Mouse (Mus musculus) stomach, embryonic 16.5 days (tissue): ENCODE data around the gene Slc30a3. TPM values are rescaled to one million over a fixed set of nuclear protein-coding genes. Genes with fewer than 3 reads are reported as not detected.

ENCODE experiments used
- ATAC-seq: fragments of 200-750 bp; cut with Nextera tagmentation; 2 replicates; pipeline ENCODE4 v1.8.0; 2017; ENCODE audit warnings: moderate number of reproducible peaks, moderate TSS enrichment; ENCODE audit not compliant: insufficient read depth, low FRiP score
- H3K27ac ChIP-seq: fragments of 300-500 bp; sonication (generic); 2 replicates; pipeline ENCODE4 v1.5.1; 2014; ENCODE audit warnings: low read length
- H3K27me3 ChIP-seq: fragments of 300-500 bp; sonication (generic); 2 replicates; pipeline ENCODE4 v1.6.1; 2014; ENCODE audit warnings: low read length, control low read depth, mixed read lengths; ENCODE audit not compliant: control insufficient read depth, insufficient read depth
- H3K36me3 ChIP-seq: fragments of 300-500 bp; sonication (generic); 2 replicates; pipeline ENCODE4 v1.6.1; 2014; ENCODE audit warnings: low read length; ENCODE audit not compliant: control insufficient read depth, insufficient read depth
- H3K4me1 ChIP-seq: fragments of 300-500 bp; sonication (generic); 2 replicates; pipeline ENCODE4 v1.6.1; 2014; ENCODE audit warnings: low read length, control low read depth, mixed read lengths; ENCODE audit not compliant: control insufficient read depth, insufficient read depth
- H3K4me2 ChIP-seq: fragments of 300-500 bp; sonication (generic); 2 replicates; pipeline ENCODE4 v1.6.1; 2014; ENCODE audit warnings: low read depth, low read length, mixed read lengths
- H3K4me3 ChIP-seq: fragments of 300-500 bp; sonication (generic); replicated peaks from 2 replicates; pipeline ENCODE4 v1.5.1; 2014; ENCODE audit warnings: mild to moderate bottlenecking, low read length
- H3K9ac ChIP-seq: fragments of 300-500 bp; sonication (generic); 2 replicates; pipeline ENCODE4 v1.6.1; 2014; ENCODE audit warnings: low read length
- H3K9me3 ChIP-seq: fragments of 300-500 bp; sonication (generic); replicated peaks from 2 replicates; pipeline ENCODE4 v1.6.1; 2016; ENCODE audit warnings: low read length, control low read depth; ENCODE audit not compliant: control insufficient read depth
- WGBS: fragments of 180-500 bp; shearing (Covaris S2); extraction: QIAGEN DNeasy Blood & Tissue Kit; methylation state at CpG from one replicate; pipeline ENCODE4 v1.1.7; 2014; 5-methylcytosine and 5-hydroxymethylcytosine counted together
- polyA plus RNA-seq: library from polyadenylated mRNA; unstranded; fragments of >200 nt; fragmentation: Nextera tagmentation; extraction: Ambion mirVana; gene quantifications from 2 replicates; pipeline ENCODE4 v1.2.1, GENCODE M21; 2015

Gene Slc30a3
- polyA plus RNA-seq, 1 experiment from 2014 or later: 0.30 TPM

DNA sequence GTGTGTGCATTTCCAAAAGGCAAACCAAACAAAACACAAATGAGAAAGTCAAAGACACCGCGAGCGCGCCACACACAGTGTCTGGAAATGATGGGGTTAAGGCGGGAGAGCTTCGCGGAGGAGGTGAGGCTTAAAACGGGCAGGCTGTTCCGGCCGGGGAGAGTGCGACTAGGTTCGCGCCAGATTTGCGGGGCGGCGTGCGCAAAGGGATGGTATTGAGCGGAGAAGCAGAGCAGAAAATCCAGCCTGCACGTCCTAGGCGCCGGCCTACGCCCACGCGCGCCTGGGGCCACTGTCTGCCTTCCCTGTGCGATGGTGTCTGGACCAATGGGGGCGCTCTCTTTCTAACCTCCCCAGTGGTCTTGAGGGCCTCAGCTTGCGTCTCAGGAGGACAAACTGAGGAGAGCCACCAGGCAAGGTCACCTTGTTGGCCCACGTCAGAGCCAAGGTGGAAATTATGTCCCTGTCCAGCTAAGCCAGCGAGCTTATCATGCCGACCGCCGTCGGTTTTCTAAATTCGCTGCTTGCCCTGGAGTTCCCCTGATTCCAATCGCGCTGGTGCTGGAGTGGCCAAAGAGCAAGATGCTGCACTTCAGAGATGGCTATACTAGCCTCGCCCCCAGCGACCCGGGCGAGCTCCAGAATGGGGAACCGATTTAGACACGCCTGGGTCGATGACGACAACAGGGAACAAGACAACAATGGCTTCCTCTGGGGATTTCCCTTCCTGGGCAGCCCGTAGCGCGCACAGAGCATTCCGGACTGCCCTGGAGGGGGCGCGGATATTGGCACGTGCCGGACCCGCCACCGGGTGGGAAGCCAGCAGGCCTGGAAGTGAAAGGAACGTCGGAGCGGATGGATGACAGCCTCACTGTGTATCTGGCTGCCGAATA is 13.0 kb downstream of the Slc30a3 start:
- ATAC-seq: peak; percentile 44; the same call in 1 of the 2 replicates
- H3K27me3 ChIP-seq: peaks cover 71% of the 10 kb centered on the region
- H3K27ac ChIP-seq: no peak overlapping the region
- no peaks in the 10 kb centered on the region for H3K36me3 ChIP-seq
- peak overlapping the region; percentile 53 for H3K4me2 ChIP-seq
- WGBS: under 1% methylated on average over 59 of the region's 59 CpGs
- no peaks in the 10 kb centered on the region for H3K9me3 ChIP-seq
- H3K4me1 ChIP-seq: peaks cover 26% of the 10 kb centered on the region
- H3K9ac ChIP-seq: peak overlapping the region; percentile 19; the same call in 1 of the 2 replicates
- H3K4me3 ChIP-seq: peak overlapping the region; percentile 39

DNA sequence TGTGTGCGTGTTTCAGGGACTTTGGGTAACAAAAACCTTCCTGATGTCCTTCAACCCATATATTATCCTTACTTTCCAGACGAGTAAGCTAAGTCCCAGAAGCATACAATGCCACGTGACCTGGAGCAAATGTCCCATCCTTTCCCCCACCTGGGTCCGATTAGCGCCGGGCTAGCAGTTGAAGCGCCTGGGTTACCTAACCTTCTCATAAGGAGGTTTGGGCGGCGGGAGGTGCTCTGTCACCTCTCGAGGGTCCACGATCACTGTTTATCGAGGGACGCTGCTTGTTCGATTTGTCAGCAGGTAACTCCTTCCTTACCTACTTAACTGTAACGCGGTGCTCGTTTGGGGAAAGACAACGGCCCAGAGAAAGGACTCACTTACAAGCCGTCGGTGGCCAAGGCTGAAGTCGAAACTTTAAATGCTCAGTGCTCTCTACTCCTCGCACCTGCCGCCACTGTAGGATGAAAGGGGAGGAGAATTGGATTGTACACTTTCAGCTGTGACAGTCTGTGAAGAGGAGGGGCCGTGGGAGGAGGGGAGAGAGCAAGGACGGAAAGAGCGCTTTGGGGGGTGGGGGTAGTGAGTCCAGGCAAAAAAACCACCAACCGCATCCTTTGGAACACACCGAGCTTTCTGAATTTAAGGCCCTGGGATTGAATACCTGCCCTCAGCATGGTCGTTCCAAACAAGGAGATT is 13.8 kb downstream of the Slc30a3 start:
- peaks cover 79% of the 10 kb centered on the region for H3K27me3 ChIP-seq
- H3K27ac ChIP-seq: no peak overlapping the region
- H3K4me3 ChIP-seq: peak overlapping the region; percentile 39
- 1% methylated on average over 29 of the region's 29 CpGs for WGBS
- no peak for ATAC-seq
- no peaks in the 10 kb centered on the region for H3K36me3 ChIP-seq
- no peaks in the 10 kb centered on the region for H3K9me3 ChIP-seq
- H3K9ac ChIP-seq: no peak overlapping the region; the same call in 1 of the 2 replicates
- H3K4me2 ChIP-seq: peak overlapping the region; percentile 53
- peaks cover 26% of the 10 kb centered on the region for H3K4me1 ChIP-seq

DNA sequence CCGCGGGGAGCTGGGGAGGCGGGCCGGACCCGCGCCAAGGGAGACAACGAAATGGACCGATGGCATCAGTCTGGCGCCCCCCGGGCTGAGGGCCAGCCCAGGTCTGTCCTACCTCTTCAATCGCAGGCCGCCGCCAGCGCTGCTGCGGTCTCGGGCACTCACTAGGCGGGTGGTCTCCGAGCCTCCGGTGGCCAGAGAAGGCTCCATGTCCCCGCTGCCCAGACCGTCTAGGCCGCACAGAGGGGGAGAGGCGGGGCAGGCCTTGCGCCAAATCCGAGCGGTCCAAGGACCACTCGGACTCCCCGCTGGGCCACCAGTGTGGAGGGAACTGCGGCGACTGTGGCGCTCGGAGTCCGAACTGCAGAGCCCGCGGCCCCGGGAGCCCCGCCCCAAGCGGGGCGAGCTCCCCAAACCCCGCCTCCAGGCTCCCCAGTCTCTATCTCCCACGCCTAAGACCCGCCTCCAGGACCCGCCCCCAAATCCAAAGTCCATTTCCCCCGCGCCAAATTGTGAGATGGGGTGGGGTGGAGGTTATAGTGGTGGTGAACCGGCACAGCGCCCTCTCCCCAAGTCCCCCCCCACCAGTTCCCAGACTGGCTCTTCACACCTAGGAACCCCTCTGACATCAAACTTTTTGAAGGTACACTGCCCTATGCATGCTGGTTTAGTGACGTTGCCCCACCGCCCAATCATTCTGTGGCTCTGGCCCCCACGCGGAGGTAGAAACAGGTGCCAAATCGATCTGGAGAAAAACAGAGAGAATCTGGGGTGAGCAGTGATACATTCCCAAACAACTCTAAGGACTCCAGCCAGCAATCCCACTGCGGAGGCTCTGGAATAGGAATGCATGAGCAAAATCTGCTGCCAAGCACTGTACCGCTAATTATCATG is 14.6 kb downstream of the Slc30a3 start:
- 1% methylated on average over 54 of the region's 54 CpGs for WGBS
- peak overlapping the region; percentile 20 for H3K9ac ChIP-seq
- H3K4me2 ChIP-seq: peak overlapping the region; percentile 76
- H3K27me3 ChIP-seq: peaks cover 81% of the 10 kb centered on the region
- peak overlapping the region; percentile 51 for H3K4me3 ChIP-seq
- peaks cover 26% of the 10 kb centered on the region for H3K4me1 ChIP-seq
- H3K9me3 ChIP-seq: no peaks in the 10 kb centered on the region
- no peak overlapping the region for H3K27ac ChIP-seq
- no peaks in the 10 kb centered on the region for H3K36me3 ChIP-seq
- ATAC-seq: peak; percentile 74

DNA sequence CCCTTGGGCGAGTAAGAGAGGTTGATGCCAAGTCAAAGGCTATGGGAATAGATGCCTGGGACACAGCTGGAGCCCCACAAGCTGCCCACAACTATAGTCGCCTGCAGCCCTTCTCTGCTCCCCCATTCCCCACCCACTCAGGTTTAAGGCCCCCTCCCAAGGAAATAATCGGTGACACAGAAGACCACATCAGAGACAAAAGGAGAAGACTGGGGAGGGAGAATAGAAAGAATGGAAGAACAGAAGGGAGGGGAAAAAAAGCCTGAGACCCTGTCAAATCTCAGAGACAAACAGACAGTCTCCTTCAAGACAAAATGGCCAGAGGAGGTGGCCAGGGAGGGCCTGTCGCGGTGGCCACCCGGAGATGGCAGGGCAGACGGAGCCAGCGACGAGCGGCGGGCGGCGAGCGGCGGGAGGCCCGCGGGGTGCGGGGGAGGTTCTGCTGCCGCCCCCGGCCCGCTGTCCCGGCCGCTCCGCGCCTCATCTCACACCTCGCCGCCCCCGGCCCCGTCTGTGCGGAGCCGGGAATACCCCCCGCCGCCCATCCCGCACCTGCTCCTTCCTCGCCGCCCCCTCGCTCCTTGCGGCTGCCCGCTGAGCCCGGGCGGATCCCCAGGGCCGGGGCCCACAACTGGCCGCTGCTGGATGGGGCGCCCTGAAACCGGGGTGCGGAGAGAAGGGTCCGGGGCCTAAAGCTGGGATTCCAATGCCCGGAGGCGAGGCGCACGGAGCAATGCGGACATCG is 15.6 kb downstream of the Slc30a3 start:
- no peak overlapping the region for H3K27ac ChIP-seq
- H3K9me3 ChIP-seq: no peaks in the 10 kb centered on the region
- peaks cover 84% of the 10 kb centered on the region for H3K27me3 ChIP-seq
- H3K36me3 ChIP-seq: no peaks in the 10 kb centered on the region
- peak overlapping the region; percentile 20; the same call in 1 of the 2 replicates for H3K9ac ChIP-seq
- ATAC-seq: no peak
- 2% methylated on average over 46 of the region's 53 CpGs for WGBS
- peaks cover 26% of the 10 kb centered on the region for H3K4me1 ChIP-seq
- H3K4me2 ChIP-seq: peak overlapping the region; percentile 76
- H3K4me3 ChIP-seq: peak overlapping the region; percentile 51

DNA sequence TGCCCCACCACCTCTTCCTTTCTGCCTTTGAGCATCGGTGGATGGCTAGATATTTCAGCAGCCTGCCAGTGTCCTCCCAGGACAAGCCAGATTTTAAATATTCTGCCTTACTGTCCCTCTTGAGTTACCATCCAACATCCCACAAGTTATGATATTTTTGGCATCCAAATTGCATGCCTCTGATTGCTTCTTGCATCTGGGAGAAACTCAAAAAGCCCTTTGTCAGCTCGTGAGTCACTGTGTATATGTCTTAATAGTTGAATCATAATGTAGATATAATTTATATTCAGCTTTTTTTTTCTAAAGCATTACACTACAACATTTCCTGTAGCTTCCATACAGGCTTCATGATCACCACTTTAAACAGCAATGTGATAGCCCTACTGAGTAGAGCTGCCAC is 20.9 kb downstream of the Slc30a3 start:
- Histone ChIP-seq H3K9me3 (no peaks in the 10 kb centered on the region), H3K9ac (no peak overlapping the region), H3K4me2 (no peak overlapping the region), H3K27me3 (peaks cover 36% of the 10 kb centered on the region), H3K4me1 (peaks cover 4% of the 10 kb centered on the region; the same call in 1 of the 2 replicates), H3K36me3 (no peaks in the 10 kb centered on the region), H3K4me3 (no peak overlapping the region), H3K27ac (no peak overlapping the region)
- 63% methylated on average over 2 of the region's 2 CpGs for WGBS
- no peak for ATAC-seq

DNA sequence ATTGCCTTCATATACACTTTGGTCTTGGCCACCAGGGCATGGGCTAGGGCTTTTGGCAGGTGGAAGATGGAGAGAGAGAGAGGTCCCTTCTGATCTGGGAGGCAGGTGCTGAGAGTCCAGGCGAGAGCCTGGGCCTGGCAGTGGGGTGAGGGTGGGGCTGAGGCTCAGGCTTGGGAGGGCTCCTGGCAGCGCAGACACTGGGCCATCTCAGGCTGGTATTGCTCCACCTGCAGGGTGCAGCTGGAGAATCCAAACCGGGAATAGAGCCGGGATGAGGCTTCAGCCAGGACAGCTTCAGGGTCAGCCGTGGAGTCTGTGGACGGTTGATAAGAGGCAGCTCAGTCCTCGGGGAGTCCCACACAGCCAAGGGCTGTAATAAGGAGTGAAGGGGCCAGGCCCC is 21.4 kb downstream of the Slc30a3 start:
- H3K4me2 ChIP-seq: no peak overlapping the region
- WGBS: 30% methylated on average over 7 of the region's 7 CpGs
- H3K27ac ChIP-seq: no peak overlapping the region
- H3K36me3 ChIP-seq: no peaks in the 10 kb centered on the region
- no peak for ATAC-seq
- no peak overlapping the region for H3K9ac ChIP-seq
- H3K27me3 ChIP-seq: peaks cover 31% of the 10 kb centered on the region
- no peak overlapping the region for H3K4me3 ChIP-seq
- peaks cover 4% of the 10 kb centered on the region; the same call in 1 of the 2 replicates for H3K4me1 ChIP-seq
- H3K9me3 ChIP-seq: no peaks in the 10 kb centered on the region

DNA sequence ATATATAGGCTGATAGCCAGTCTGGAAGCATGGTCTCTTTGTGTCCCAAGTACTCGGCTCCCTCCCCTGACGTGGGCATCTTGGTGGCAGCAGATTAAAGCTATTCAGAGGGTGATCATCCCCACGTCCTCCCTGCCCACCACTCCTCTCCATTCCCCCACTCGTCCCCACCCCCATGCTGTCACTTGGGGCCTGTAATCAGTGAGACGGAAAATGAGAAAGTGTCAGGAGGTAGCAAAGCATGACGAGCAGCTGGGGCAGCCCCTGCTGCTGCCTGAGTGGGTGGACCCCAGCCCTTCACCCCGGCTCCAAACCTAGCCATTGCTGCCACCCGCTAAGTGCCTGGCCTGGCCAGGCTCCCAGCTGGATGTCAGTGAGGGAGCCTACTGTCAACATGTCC is 24.1 kb downstream of the Slc30a3 start:
- Histone ChIP-seq H3K4me3 (no peak overlapping the region), H3K4me2 (no peak overlapping the region), H3K27ac (no peak overlapping the region), H3K4me1 (peaks cover 4% of the 10 kb centered on the region; the same call in 1 of the 2 replicates), H3K27me3 (peaks cover 5% of the 10 kb centered on the region; the same call in 1 of the 2 replicates), H3K9ac (no peak overlapping the region), H3K36me3 (no peaks in the 10 kb centered on the region), H3K9me3 (no peaks in the 10 kb centered on the region)
- WGBS: 24% methylated on average over 8 of the region's 8 CpGs
- ATAC-seq: no peak

DNA sequence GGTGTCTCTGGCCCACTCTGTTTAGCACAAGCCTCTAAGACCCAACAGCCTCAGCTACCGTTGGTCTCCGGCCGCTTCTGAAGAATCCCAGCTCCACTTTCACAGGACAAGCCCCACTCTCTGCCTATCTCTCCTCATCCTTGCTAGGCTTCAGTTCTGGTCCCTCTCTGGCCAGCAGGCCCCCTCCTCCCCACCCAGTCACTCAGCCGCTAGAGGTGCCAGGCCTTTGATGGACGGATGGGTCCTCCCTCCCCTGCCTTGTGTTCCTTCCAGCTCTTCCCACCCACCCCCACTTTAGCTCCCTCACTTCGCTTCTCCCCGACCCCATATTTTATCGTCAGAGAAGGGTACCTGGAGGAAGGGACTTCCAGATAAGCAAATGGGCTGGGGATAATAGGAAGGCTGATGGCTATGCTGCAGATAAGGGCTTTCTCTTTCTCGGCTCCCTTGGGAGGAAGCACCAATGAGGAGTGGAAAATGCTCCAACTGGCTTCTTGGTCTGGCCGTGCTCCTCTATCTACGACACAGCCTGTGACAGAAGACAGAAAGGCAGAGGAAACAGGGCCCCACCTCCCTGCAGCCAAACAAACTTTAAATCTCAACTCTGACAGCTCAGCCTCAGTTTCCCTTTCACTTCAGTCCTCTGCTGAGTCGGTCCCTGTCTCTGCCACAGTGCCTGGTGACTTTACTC is 25.0 kb downstream of the Slc30a3 start:
- Histone ChIP-seq H3K27me3 (peaks cover 4% of the 10 kb centered on the region; the same call in 1 of the 2 replicates), H3K4me3 (no peak overlapping the region), H3K27ac (no peak overlapping the region), H3K9ac (no peak overlapping the region), H3K4me2 (no peak overlapping the region), H3K4me1 (peaks cover 4% of the 10 kb centered on the region; the same call in 1 of the 2 replicates), H3K9me3 (no peaks in the 10 kb centered on the region), H3K36me3 (no peaks in the 10 kb centered on the region; the same call in 1 of the 2 replicates)
- 21% methylated on average over 12 of the region's 12 CpGs for WGBS
- ATAC-seq: no peak
